Mouse (Mus musculus) hindbrain, embryonic 10.5 days (tissue): ENCODE data around the gene Emc7. TPM values are rescaled to one million over a fixed set of nuclear protein-coding genes. Genes with fewer than 3 reads are reported as not detected.

ENCODE experiments used
- DNase-seq: peaks from one replicate; pipeline ENCODE4 v3.0.0-alpha.2; 2017; ENCODE audit warnings: low spot score
- H3K27ac ChIP-seq: fragments of 300-500 bp; sonication (generic); 2 replicates; pipeline ENCODE4 v1.5.1; 2016; ENCODE audit warnings: mild to moderate bottlenecking, moderate library complexity
- H3K27me3 ChIP-seq: fragments of 300-500 bp; sonication (generic); 2 replicates; pipeline ENCODE4 v1.6.1; 2016; ENCODE audit warnings: mild to moderate bottlenecking; ENCODE audit not compliant: poor library complexity, insufficient read depth, severe bottlenecking
- H3K36me3 ChIP-seq: fragments of 300-500 bp; sonication (generic); 2 replicates; pipeline ENCODE4 v1.6.1; 2016; ENCODE audit warnings: mild to moderate bottlenecking, moderate library complexity
- H3K4me1 ChIP-seq: fragments of 300-500 bp; sonication (generic); replicated peaks from 2 replicates; pipeline ENCODE4 v1.6.1; 2016; ENCODE audit warnings: mild to moderate bottlenecking
- H3K4me3 ChIP-seq: fragments of 300-500 bp; sonication (generic); 2 replicates; pipeline ENCODE4 v1.5.1; 2016; ENCODE audit warnings: mild to moderate bottlenecking, moderate library complexity
- H3K9me3 ChIP-seq: fragments of 300-500 bp; sonication (generic); 2 replicates; pipeline ENCODE4 v1.6.1; 2016; ENCODE audit warnings: mild to moderate bottlenecking, moderate library complexity
- WGBS: fragments of 180-500 bp; shearing (Covaris S2); methylation state at CpG from one replicate; pipeline ENCODE4 v1.1.7; 2016; 5-methylcytosine and 5-hydroxymethylcytosine counted together
- polyA plus RNA-seq: library from polyadenylated mRNA; unstranded; fragments of >200 nt; fragmentation: Nextera tagmentation; extraction: Ambion mirVana; gene quantifications from 2 replicates; pipeline ENCODE4 v1.2.1, GENCODE M21; 2016

Gene Emc7
- polyA plus RNA-seq, 1 experiment from 2014 or later: 12.0 TPM

DNA sequence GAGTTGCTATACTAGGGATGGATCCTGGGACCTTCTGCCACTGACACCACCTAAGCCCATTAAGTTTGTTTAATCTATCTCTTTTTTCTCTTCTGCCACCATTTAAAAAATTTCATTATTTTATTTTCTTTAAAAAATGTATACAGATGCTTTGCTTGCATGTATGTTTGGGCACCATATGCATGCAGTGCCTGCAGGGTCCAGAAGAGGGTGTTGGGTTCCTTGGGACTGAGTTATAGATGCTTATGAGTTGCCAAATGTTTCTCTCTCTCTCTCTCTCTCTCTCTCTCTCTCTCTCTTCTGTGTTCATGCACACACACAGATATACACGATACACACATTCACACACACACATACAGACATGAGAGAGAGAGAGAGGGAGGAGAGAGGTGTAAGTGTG, 58.2 kb downstream of the Emc7 start:
- Histone ChIP-seq H3K4me3 (no peak overlapping the region), H3K27me3 (no peaks in the 10 kb centered on the region), H3K4me1 (no peaks in the 10 kb centered on the region), H3K36me3 (no peaks in the 10 kb centered on the region), H3K9me3 (no peaks in the 10 kb centered on the region), H3K27ac (no peak overlapping the region)
- DNase-seq: no peak
- 92% methylated on average over 1 of the region's 1 CpGs for WGBS

GRCm38 (mm10) chr2:112516728-112517127, 61.9 kb downstream of the Emc7 start:
- no peak for DNase-seq
- H3K36me3 ChIP-seq: no peaks in the 10 kb centered on the region
- 94% methylated on average over 3 of the region's 3 CpGs for WGBS
- no peak overlapping the region for H3K27ac ChIP-seq
- H3K27me3 ChIP-seq: no peaks in the 10 kb centered on the region
- H3K4me3 ChIP-seq: no peak overlapping the region
- no peaks in the 10 kb centered on the region for H3K4me1 ChIP-seq
- H3K9me3 ChIP-seq: no peaks in the 10 kb centered on the region

DNA sequence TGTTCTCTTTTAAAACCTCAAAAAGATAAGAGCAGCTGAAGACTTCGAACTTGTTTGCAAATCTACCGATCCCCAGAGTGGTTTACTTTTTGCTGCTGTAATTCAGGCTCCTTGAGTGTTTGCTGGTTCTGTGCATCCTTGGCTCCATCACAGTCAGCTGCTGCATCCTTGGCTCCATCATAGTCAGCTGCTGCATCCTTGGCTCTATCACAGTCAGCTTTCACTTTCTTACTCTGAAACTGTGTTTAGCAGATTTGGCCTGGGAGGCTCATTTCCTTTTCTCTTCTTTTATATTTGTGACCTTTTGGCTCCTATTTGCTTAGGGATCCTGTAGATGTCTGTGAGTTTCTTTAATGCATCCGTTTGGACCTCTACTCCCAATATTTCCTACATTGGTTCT, 62.4 kb downstream of the Emc7 start:
- Histone ChIP-seq H3K36me3 (no peaks in the 10 kb centered on the region), H3K27ac (no peak overlapping the region), H3K9me3 (no peaks in the 10 kb centered on the region), H3K27me3 (no peaks in the 10 kb centered on the region), H3K4me3 (no peak overlapping the region), H3K4me1 (no peaks in the 10 kb centered on the region)
- no peak for DNase-seq
- 94% methylated on average over 3 of the region's 3 CpGs for WGBS

- Histone ChIP-seq H3K36me3 (no peaks in the 10 kb centered on the region), H3K27me3 (no peaks in the 10 kb centered on the region), H3K27ac (no peak overlapping the region), H3K9me3 (no peaks in the 10 kb centered on the region), H3K4me1 (no peaks in the 10 kb centered on the region), H3K4me3 (no peak overlapping the region)
- DNase-seq: no peak
Observed at GRCm38 (mm10) chr2:112518541-112518940, 63.7 kb downstream of the Emc7 start.

DNA sequence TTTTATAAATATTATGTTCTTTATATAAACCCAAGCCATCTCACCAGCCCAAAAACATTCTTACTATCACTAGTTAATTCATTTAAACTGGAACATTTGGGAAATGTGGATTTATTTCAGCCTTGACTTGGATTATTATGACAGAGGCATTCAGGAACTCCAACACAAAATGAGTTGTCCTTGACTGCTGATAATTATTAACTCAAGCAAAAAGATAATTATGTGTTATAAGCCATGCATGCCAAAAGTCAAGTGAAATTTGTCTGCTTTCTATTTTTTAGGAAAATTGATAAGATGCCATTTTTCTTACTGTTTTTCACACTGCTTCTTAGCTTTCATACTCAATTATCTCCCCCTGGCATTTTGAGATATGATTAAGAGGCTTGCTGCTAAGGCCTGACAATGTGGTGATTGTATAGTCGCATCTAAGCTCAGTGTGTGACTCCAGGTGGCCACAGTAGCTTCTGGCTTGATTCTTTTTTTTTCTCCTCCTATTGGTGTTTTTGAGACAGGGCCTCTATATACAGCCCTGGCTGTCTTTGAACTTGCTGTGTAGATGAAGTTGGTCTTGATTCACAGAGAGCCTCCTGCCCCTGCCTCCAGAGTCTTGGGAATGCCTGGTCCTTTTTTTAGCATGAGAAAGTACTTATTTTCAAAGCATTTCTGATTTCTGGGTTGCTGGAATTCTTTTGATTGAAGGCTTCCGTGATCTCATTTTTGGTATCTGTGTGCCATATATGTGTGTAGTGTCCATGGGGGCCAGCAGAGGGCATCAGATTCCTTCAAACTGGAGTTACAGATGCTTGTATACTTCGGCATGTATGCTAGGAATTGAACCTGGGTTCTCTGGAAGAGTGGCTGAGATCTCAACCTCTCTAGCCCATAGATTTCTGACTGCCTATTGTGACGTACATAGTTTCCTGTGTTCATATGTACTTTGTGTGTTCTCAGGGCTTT, 66.0 kb downstream of the Emc7 start:
- no peaks in the 10 kb centered on the region for H3K36me3 ChIP-seq
- H3K4me3 ChIP-seq: no peak overlapping the region
- DNase-seq: no peak
- no peak overlapping the region for H3K27ac ChIP-seq
- H3K4me1 ChIP-seq: no peaks in the 10 kb centered on the region
- no peaks in the 10 kb centered on the region for H3K27me3 ChIP-seq
- 89% methylated on average over 4 of the region's 4 CpGs for WGBS
- H3K9me3 ChIP-seq: no peaks in the 10 kb centered on the region

Other genes with a start within 250 kb of the Emc7 start
- gene Lpcat4, start 215.5 kb upstream of the Emc7 start, polyA plus RNA-seq: 13.3 and 14.8 TPM in 2 replicates
- not detected in 2 replicates for gene Nutm1, start 195.7 kb upstream of the Emc7 start, polyA plus RNA-seq
- gene Nop10, start 193.1 kb upstream of the Emc7 start, polyA plus RNA-seq: 178 and 208 TPM in 2 replicates
- gene Slc12a6, start 189.2 kb upstream of the Emc7 start, polyA plus RNA-seq: 8.7 and 11.2 TPM in 2 replicates
- not detected in 2 replicates for gene Gm21985, start 188.7 kb upstream of the Emc7 start, polyA plus RNA-seq
- gene Emc4, start 87.0 kb upstream of the Emc7 start, polyA plus RNA-seq: 119 and 140 TPM in 2 replicates
- 37.7 and 42.1 TPM in 2 replicates for gene Katnbl1, start 75.8 kb upstream of the Emc7 start, polyA plus RNA-seq
- not detected in 2 replicates for gene Chrm5, start 25.8 kb downstream of the Emc7 start, polyA plus RNA-seq
- gene Aven, start 38.0 kb downstream of the Emc7 start, polyA plus RNA-seq: 6.3 and 7.4 TPM in 2 replicates